Mouse (Mus musculus): ENCODE data around the gene Stard13.

DNA sequence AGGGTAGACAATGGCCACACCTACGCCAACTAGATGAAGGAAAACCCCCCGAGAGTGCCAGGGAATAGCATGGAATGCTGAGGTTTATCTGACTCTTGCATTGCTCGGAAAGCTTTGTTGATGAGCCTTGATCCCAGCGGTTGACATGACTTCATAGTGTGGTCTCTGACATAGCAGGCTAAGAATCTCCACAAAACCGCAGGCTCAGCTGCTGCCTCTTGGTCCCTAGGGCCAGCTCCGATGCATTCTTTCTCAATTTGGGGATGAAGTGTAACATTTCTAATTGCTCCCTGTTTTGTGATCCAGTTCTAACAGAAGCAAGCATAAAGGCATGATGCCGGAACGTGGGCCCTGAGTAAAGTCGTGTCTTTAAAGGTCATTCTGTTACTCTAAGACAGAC, 120.9 kb downstream of the Stard13 start:
- TF ChIP-seq CTCF (IDR thresholded peaks at IDR 0.05; ENCODE audit: insufficient read depth, low read length) (no peak), POLR2A (IDR thresholded peaks at IDR 0.05; ENCODE audit: borderline replicate concordance, extremely low read depth, low read depth, low read length) (no peak)
